Mouse (Mus musculus) C2C12 (cell line): Measurements from ENCODE around the gene Gls.

Experiments
- CEBPB ChIP-seq: IDR thresholded peaks from one replicate; pipeline ENCODE4 v1.6.1; 2011; ENCODE audit warnings: low read depth, mild to moderate bottlenecking, control low read depth, moderate library complexity
- CTCF ChIP-seq: IDR thresholded peaks from one replicate; pipeline ENCODE4 v1.5.1; 2011; ENCODE audit not compliant: control insufficient read depth, insufficient read depth, insufficient read length
- MAX ChIP-seq: IDR thresholded peaks from one replicate; pipeline ENCODE4 v1.6.1; 2011; ENCODE audit warnings: mild to moderate bottlenecking, control low read depth
- MYOD1 ChIP-seq: IDR thresholded peaks from one replicate; pipeline ENCODE4 v1.6.1; 2011; ENCODE audit warnings: low read depth; ENCODE audit not compliant: control insufficient read depth, insufficient read length
- MYOG ChIP-seq: IDR thresholded peaks from one replicate; pipeline ENCODE4 v1.6.1; 2011; ENCODE audit not compliant: control insufficient read depth, insufficient read length; ENCODE audit errors: extremely low read depth
- USF1 ChIP-seq: IDR thresholded peaks from one replicate; pipeline ENCODE4 v1.6.1; 2011; ENCODE audit warnings: low read depth, mild to moderate bottlenecking, control low read depth, moderate library complexity

GRCm38 (mm10) chr1:52171271-52171670 lies 61.8 kb downstream of the Gls start:
- TF ChIP-seq CTCF, result no peak
- TF ChIP-seq MAX, result no peak
- TF ChIP-seq MYOD1, result no peak
- no peak for TF ChIP-seq CEBPB
- TF ChIP-seq MYOG, result no peak
- no peak for TF ChIP-seq USF1
